Mouse (Mus musculus) heart, postnatal 14 days (tissue): ENCODE data around the gene Slfn9. TPM values are rescaled to one million over a fixed set of nuclear protein-coding genes. Genes with fewer than 3 reads are reported as not detected.
"Not testable (repeated sequence)": the region's sequence is repeated elsewhere in the genome, so short reads cannot be mapped to it uniquely, and the experiment has no call there.

Experiments used
- DNase-seq, 2 experiments: peaks; one replicate each; pipeline ENCODE4 v3.0.0; 2021 to 2022
- intact Hi-C: fragments of 180-260 bp; cut with DNase I; formaldehyde crosslinking; loops from one replicate; pipeline ENCODE4 v1.15.1; 2025
- long read RNA-seq, 2 experiments: library from polyadenylated mRNA; stranded (forward); transcript quantifications; one replicate each; pipeline ENCODE4 v2.0.0; 2021
- total RNA-seq, 2 experiments: library from RNA; stranded (reverse); gene quantifications; 2 replicates each; pipeline ENCODE4 v1.2.3; 2021

The Slfn9 gene
- 1 to 10 TPM; 1.2 to 2.3 TPM for total RNA-seq
- long read RNA-seq, experiment 1, partial matches to known transcripts: 0 of 1 reads
- long read RNA-seq, experiment 1, other reads (novel, unspliced or antisense): 1 of 1 reads
- long read RNA-seq, experiment 2: 0 reads

DNA sequence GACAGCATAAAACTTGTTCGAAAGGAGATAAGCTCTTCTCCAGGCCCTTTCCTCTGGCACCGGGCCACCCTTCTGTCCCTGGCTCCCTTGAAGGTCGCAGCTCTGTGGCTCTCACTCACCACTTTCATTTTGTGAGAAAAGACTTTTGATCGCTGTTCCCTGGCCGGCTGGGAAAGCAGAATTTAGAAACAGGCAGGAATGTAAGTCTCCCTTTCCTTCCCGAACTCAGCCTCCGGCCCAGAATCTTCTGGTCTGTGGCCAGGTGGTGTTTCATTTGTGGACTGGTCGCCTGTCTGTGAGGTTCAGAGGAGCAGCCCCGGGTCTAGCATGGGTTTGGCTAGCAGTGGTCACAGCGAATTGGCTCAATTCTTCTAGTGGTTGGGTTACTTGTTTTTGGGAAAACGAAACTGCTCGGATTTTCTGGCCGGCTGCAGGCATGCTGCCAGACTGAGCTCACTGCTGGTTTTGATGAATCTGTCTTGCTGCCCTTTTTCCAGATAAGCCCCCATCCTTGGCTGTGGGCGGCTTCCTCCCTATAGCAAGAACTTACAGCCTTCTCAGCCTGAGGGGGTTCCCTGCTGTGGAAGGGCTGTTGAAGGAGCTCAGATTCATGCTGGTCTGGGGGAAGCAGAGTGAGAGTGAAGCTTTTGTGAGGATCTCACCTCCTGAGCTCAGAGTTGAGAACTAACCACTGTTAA lies at the start of gene Slfn9:
Gene Slfn9 (minus strand): TSS at position 362 of the 698 bp plus-strand sequence.
- intact Hi-C loops: no loop called here
- peak; percentile 64 to 67 for DNase-seq

DNA sequence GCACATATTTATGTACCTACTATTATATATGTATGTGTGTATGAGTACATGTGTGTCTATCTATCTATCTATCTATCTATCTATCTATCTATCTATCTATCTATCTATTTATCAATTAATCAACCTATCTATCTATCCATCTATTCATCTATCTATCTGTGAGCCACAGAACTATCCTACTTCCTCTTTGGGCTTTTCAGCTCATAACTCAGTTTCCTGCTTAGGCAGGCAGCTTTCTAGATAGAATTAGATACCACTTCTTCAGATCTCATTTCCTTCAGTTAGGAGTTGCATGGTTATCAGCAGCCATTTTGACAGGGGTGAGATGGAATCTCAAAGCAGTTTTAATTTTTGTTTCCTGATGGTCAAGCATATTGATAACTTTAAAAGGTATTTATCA lies 49.4 kb upstream of the Slfn9 start:
- intact Hi-C loops: loop anchor here (5.0 kb wide), 2 partner anchors 69 to 124 kb away; no protein-coding TSS in a partner anchor
- DNase-seq: no peak

DNA sequence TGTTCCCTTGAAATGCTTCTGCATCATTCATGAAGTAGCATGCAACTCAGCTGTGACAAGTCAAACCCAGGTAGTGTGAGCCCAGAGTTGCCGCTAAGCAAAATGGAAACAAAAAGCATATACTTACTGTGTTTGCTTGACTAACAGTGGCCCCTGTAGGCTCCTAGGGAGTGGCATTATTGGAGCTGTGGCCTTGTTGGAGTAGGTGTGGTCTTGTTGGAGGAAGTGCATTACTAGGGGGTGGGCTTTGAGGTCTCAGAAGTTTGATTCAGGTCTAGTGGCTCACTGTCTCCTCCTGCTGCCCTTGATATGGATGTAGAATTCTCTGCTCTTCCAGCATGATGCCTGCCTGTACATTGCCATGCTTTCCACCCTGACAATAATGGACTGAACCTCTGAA lies 48.7 kb upstream of the Slfn9 start:
- intact Hi-C loops: loop anchor here (5.0 kb wide), 2 partner anchors 68 to 123 kb away; no protein-coding TSS in a partner anchor
- no peak for DNase-seq

DNA sequence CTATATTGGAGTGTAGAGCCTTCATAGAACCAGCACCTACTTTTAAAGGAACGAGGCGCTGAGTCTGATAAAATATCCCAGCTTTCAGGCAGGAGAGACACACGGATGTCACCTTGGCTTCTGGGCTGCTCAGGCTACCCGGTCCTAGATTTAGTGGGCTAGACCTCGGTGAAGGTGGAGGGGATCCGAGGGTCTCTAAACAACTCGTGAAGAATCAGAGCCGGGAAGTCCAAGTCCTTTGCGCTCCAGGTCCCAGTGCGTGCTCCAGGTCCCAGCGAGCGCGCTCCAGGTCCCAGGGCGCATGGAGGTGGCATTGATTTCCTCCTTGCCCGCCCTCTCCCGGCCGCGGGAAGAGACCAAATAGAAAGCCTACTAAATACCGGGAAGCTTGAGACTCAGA lies 48.2 kb upstream of the Slfn9 start:
- peak in 1 of 2 experiments; percentile 6 for DNase-seq
- intact Hi-C loops: loop anchor here (5.0 kb wide), 2 partner anchors 67 to 122 kb away; no protein-coding TSS in a partner anchor

DNA sequence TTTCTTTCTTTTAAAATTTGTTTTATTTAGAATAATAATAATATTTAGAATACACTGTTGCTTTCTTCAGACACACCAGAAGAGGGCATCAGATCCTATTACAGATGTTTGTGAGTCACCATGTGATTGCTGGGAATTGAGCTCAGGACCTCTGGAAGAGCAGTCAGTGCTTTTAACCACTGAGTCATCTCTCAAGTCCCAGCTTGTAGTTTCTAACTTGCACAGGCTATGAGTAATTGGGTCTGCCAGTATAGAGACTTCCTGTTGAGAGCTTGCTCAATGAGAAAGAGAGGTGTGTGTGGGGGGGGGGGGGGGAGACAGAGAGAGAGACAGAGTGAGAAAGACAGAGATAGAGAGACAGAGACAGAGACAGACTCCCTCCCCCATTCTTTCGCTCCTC lies 47.5 kb upstream of the Slfn9 start:
- intact Hi-C loops: no loop called here
- DNase-seq: no peak

DNA sequence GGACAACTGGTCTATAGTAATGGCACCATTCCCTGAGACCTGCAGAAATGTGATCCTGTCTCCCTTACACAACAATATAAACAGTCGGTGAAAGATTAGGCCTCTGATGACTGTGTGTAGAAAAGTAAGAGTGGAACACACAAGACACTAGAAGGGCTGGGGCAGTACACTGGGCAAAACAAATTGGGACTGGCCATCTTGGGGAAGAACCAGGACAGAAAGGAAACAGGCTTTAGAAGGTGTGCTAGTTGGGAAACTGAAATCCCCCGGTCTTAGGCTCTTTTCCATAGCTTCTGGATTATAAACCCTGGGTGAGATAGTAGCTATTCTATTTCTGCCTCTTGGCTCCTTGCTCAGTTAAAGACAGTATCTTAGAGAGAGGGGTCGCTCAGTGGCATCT lies 47.1 kb upstream of the Slfn9 start:
- intact Hi-C loops, DNase-seq: not testable (repeated sequence)

DNA sequence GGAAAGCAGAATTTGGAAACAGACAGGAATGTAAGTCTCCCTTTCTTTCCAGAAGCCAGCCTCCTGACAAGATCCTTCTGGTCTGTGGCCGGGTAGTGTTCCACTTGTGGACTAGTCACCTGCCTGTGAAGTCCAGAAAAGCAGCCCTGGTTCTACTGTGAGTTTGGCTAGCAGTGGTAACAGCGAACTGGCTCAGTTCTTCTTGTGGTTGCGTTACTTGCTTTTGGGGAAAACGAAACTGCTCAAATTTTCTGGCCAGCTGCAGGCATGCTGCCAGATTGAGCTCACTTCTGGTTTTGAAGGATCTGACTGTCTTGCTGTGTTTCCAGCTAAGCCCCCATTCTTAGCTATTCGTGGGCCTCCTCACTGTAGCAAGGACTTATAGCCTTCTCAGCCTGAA lies 29.0 kb upstream of the Slfn9 start, which contains the start of gene Slfn8:
Gene Slfn8 (minus strand): TSS at position 190 of the 400 bp plus-strand sequence.
- intact Hi-C loops: no loop called here
- DNase-seq: peak; percentile 26 to 27

DNA sequence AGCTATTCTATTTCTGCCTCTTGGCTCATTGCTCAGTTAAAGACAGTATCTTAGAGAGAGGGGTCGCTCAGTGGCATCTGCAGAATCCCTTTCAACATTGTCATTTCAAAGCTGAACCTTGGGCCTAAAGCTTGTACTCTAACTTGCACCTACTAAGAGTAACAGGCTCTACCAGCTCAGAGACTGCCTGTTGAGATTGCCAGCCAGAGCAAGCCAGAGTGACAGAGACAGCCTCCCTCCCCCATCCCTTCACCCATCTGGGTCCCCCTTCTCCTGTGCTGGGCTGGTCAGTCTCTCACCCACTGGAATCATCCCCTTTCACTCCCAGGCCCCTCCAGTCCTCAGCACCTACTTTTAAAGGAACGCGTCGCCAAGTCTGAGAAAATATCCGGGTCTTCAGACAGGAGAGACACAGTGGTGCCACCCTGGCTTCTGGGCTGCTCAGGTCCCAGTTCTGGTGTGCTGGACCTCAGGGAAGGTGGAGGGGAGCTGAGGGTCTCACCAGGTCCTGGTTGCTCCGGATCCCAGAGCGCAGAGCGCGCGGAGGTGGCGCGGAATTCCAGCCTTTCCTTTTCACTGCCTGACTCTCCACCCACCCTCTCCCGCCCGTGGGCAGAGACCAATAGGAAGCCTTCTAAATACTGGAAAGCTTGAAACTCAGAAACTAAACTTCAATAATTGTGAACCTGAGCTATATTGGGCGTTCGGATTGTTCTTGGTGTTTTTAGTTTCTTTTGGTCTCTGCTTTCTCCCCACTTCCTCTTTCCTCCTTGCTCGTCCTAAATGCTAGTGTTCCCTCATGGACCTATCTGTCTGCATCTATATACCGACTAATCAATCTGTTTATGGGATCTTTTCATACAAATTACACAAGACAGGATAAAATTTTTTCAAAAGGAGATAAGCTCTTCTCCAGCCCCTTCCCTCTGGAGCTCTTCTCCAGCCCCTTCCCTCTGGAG lies 28.2 kb upstream of the Slfn9 start:
- DNase-seq, intact Hi-C loops: not testable (repeated sequence)

DNA sequence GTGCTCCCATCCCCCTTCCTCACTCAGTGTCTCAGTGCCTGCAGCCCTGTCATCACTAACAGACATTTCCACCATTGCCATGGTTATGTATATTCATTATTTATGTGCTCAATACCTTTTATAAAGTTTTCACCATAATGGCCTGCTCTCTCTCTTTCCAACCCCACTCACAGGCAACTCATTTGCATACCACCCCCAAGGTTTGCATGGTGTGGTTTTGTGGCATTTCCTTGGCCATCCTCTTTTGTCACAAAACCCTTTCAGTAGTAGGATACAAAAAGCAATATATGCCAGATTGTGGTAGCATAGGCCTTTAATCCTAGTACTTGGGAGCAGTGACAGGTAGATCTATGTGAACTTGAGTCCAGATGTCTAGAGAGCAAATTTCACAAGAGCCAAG lies 24.5 kb upstream of the Slfn9 start:
- intact Hi-C loops: no loop called here
- no peak for DNase-seq

DNA sequence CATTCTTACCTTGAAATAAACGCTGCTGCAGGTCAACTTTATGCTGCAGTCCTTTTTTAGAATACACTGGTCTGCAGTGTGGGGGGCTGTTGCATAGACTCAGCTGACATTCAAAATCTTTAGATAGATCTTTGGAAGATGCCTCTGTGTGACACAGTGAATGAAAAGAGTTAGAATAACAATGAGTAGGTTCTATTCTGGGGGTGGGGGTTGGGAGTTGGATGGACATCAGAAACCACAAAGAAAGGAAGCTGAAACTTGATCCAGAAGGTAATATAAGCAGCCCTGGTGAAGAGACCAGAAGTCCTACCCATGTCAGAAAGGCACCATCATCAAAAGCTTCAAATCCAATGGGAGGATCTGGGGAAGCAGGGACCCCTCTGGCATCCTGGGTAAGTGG lies 21.7 kb upstream of the Slfn9 start:
- intact Hi-C loops: no loop called here

DNA sequence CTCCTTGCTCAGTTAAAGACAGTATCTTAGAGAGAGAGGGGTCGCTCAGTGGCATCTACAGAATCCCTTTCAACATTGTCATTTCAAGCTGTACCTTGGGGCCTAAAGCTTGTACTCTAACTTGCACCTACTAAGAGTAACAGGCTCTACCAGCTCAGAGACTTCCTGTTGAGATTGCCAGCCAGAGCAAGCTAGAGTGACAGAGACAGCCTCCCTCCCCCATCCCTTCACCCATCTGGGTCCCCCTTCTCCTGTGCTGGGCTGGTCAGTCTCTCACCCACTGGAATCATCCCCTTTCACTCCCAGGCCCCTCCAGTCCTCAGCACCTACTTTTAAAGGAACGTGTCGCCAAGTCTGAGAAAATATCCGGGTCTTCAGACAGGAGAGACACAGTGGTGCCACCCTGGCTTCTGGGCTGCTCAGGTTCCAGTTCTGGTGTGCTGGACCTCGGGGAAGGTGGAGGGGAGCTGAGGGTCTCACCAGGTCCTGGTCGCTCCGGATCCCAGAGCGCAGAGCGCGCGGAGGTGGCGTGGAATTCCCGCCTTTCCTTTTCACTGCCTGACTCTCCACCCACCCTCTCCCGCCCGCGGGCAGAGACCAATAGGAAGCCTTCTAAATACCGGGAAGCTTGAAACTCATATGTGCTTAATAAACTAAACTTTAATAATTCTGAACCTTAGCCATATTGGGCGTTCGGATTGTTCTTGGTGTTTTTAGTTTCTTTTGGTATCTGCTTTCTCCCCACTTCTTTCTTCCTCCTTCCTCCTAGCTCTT lies 831 bp downstream of the Slfn9 start:
- intact Hi-C loops: not testable (repeated sequence)
- peak; percentile 37 to 42 for DNase-seq

More for the DNA sequence above, 21.7 kb upstream of the Slfn9 start:
- no peak for DNase-seq

DNA sequence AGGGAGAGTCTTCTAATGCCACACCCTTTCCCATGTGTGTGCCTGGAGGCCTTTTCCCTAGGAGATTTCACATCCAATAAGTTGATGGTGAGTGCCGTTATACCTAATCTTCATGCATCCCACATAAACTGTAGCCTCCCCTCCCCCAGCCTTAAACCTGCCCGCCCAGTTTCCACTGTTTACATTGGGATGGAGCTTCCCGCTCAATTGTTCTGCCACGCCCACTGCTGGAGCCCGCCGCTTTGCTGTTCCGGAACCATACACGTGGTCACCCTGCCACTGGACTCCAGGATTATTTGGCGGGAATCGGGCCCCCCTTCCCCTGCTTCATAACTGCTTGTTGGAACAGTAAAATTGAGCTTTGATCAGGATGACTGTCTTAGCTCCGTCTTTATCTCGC lies 2.3 kb downstream of the Slfn9 start:
- intact Hi-C loops: no loop called here
- no peak for DNase-seq

DNA sequence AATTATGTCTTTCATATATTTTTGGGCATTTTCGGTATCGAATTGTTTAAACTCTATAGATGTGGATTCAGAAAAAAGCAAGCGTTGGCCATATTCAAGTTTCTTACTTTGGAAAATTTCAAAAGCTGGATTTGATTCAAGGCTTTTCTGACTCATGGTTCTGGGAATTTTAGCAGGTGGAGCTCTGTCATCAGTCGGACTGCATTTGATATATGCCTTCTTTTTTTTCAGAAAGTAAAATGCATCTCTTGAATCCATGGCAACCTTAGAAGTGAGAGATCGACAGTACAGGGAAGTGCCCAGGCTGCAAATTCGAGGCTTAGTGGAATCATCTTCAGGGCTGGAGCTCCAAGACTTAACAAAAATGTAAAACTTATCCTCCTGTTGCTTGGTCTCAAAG lies 4.0 kb downstream of the Slfn9 start:
- intact Hi-C loops: no loop called here
- DNase-seq: no peak

DNA sequence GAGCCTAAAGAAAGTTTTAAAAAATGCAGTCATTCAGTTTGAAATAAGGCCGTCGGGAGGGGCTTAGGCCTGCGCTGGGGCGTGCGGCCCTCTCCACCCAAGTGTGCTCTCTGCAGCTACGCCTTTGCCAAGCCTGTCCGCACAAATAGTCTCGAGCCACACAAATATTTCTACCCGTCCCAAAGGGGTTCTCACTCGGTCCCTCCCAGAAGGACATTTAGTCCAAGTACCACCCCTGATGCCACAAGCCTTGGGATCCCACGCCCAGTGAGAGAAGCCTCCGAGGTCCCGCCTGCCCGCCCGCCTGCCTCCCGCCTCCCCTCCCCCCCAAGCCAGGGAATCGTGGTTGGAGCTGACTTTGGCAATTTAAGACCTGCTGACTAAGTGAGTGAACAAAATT lies 8.4 kb downstream of the Slfn9 start:
- no peak for DNase-seq
- intact Hi-C loops: no loop called here

DNA sequence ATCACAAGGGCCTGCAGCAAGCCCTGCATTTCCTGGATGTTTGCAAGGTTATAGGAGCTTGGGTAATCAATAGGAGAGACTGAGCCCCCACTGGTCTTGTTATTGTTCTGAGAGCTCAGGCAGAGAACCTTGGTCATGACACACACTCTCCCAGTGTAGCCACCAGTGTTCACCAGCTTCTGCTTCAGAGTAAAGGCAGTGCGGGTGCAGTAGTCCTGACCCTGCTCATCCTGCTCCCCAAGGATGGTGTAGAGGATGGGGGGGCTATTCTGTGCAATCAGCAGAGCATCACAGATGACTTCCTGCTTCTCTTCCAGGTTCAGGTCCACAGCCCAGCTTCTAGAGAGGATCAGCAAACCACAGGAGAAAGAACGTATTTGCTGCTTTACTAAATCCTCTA lies 9.2 kb downstream of the Slfn9 start:
- intact Hi-C loops: loop anchor here (1.0 kb wide), 1 partner anchor 47 kb away; no protein-coding TSS in a partner anchor
- not testable (repeated sequence) for DNase-seq

DNA sequence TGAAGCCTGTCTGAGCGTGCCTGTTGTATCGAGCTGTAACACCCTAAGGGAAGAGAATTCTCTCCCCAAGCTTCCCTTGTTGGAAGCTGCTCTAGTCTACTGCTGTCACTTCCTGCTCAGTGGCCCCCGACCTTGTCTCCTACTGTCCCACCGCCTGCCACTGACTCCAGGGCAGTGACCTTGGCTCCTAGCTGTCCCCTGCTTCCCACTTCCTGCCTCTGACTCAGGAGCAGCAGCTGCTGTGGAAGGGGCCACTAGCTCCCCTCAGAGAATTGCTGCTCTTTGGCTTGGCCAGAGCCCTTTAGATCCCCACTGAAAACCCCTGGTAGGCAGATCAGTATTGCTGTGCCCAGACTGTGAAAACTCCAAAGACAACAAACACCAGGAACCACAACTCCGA lies 17.7 kb downstream of the Slfn9 start:
- peak in 1 of 2 experiments; percentile 20 for DNase-seq
- intact Hi-C loops: loop anchor here (5.0 kb wide), 1 partner anchor 68 kb away; no protein-coding TSS in a partner anchor

DNA sequence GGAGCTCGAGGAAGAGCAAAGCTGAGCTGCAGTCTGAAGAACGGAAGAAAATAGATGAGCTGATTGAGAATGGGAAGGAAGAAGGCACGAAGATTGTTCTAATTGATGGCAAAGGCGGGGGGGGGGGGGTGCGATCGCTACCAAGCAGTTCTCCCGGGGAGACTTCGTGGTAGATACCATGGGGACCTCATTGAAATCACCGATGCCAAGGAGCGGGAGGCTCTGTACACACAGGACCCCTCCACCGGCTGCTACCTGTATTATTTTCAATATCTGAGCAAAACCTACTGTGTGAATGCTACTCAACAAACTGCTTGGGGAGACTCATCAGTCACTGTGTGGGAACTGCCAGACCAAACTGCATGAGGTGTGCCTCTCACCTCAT lies 20.0 kb downstream of the Slfn9 start:
- intact Hi-C loops: loop anchor here (5.0 kb wide), 1 partner anchor 71 kb away; no protein-coding TSS in a partner anchor
- DNase-seq: no peak

DNA sequence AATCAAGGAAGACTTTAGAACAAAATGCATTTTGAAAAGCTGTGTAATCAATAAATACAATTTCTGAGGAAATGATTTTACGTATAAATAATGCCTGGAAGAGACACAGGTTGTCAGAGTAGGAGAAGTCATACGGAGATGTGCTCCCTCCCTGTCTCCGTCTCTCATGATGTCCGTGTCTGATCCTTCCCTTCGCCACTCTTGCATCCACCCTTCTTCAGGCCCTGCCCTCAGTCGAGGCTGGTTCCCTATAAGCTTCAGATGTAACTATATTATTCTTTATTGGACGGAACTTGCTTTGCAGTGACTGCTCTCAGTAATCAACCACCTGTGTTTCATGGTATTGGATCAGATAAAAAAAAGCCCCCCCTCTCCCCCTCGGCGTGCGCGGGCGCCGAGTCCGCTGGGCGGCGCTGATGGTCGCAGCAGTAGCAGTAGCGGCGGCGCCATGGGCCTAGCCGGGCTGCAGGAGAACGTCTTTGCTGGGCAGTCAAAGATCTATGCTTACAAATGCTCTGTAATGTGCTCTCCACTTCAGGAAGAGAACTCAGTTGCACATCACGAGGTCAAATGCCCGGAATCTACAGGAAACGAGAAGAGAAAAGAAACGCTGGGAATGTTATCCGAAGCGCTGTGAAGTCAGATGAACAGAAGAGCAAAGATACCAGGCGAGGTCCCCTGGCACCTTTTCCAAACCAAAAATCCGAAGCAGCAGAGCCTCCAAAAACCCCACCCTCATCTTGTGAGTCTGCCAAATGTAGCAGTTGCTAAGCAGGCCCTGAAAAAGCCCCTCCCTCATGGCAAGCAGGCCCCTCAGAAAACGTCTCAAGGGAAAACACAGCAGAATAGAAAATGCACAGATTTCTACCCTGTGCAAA lies 20.7 kb downstream of the Slfn9 start:
- peak; percentile 62 to 64 for DNase-seq
- intact Hi-C loops: loop anchor here (5.0 kb wide), 1 partner anchor 71 kb away; no protein-coding TSS in a partner anchor

DNA sequence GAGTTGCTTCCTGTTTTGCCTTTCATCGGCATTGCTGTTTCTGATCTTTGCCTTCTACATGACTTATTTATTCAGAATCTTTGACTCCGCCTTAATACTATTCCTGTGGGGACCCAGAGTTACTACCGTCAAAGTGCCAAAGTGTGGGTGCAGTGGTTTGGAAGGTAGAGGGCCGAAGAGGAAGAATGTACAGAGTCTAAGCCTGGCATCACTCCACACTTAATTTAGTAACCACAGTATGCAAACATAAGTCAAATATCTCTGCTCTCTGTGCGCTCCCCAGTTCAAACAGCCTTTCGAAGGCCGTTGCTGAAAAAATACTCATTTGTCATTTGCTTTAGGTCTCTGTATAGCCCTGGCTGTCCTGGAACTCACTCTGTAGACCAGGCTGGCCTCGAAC lies 29.4 kb downstream of the Slfn9 start:
- DNase-seq: no peak
- intact Hi-C loops: no loop called here
